Mouse (Mus musculus) C2C12 (cell line): ENCODE measurements at regions not wholly inside any gene's neighbourhood (a gene's known extent, or its start where the extent isn't known, plus 50 kb on each side); places are given as distances from the start of the nearest gene placed in this dataset.

ENCODE experiments used
- H3K27me3 ChIP-seq: one replicate; pipeline ENCODE4 v1.6.1; 2011; ENCODE audit not compliant: control insufficient read depth, insufficient read depth, insufficient read length
- H3K36me3 ChIP-seq: one replicate; pipeline ENCODE4 v1.6.1; 2011; ENCODE audit not compliant: control insufficient read depth, insufficient read depth
- H3K4me3 ChIP-seq: one replicate; pipeline ENCODE4 v1.5.1; 2011; ENCODE audit warnings: mild to moderate bottlenecking, control low read depth; ENCODE audit not compliant: poor library complexity, insufficient read depth, severe bottlenecking
- H3K79me2 ChIP-seq: one replicate; pipeline ENCODE4 v1.6.1; 2011; ENCODE audit not compliant: control insufficient read depth, insufficient read depth
- H3K79me3 ChIP-seq: one replicate; pipeline ENCODE4 v1.6.1; 2011; ENCODE audit warnings: low read depth, control low read depth
- H3ac ChIP-seq: one replicate; pipeline ENCODE3; 2011; ENCODE audit warnings: low read depth; ENCODE audit not compliant: control insufficient read depth, insufficient read length
- CEBPB ChIP-seq: IDR thresholded peaks from one replicate; pipeline ENCODE4 v1.6.1; 2011; ENCODE audit warnings: low read depth, mild to moderate bottlenecking, control low read depth, moderate library complexity
- CTCF ChIP-seq: IDR thresholded peaks from one replicate; pipeline ENCODE4 v1.5.1; 2011; ENCODE audit not compliant: control insufficient read depth, insufficient read depth, insufficient read length
- FOSL1 ChIP-seq: IDR thresholded peaks from one replicate; pipeline ENCODE4 v1.8.0; 2011; ENCODE audit warnings: mild to moderate bottlenecking, low read length; ENCODE audit not compliant: poor library complexity, insufficient read depth, severe bottlenecking
- MAX ChIP-seq: IDR thresholded peaks from one replicate; pipeline ENCODE4 v1.6.1; 2011; ENCODE audit warnings: mild to moderate bottlenecking, control low read depth
- MYOD1 ChIP-seq: IDR thresholded peaks from one replicate; pipeline ENCODE4 v1.6.1; 2011; ENCODE audit warnings: low read depth; ENCODE audit not compliant: control insufficient read depth, insufficient read length
- MYOG ChIP-seq: IDR thresholded peaks from one replicate; pipeline ENCODE4 v1.6.1; 2011; ENCODE audit not compliant: control insufficient read depth, insufficient read length; ENCODE audit errors: extremely low read depth
- USF1 ChIP-seq: IDR thresholded peaks from one replicate; pipeline ENCODE4 v1.6.1; 2011; ENCODE audit warnings: low read depth, mild to moderate bottlenecking, control low read depth, moderate library complexity

DNA sequence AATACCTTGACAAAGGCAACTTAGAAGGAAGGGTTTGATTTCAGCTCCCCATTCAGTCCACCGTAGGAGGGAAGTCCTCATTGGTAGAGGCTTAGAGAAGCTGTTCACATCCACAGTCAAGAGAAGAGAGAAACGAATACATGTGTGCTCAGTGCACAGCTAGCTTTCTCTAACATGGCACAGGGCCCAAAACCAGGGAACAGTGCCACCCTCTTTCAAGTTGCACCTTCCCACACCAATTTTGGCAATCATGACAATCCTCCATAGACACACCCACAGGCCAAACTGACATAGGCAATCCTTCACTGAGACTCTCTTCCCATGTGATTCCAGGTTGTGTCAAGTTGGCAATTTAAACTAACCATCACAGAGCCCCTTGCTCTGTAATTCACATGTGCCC is 193.4 kb upstream of the Zfp462 start:
- no peak overlapping the region for H3K4me3 ChIP-seq

DNA sequence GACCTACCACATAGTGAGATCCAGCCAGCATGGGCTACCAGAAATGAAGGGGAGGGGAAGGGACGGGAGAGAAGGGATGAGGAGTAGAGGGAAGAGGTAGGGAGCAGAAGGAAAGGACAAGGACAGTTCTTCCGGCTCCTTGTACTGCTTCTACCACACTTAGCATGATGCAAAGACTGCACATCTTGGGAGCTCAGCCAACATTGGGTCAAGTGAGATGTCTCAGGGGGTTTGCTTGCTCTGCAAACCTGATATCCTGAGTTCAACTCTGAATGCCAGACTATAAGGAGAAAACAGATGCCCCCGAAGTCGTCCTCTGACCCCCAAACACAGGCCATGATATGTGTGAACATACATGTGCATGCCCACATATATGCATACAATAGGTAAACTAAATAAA is 188.4 kb upstream of the Zfp462 start:
- Histone ChIP-seq H3ac (no peak overlapping the region), H3K27me3 (no peaks in the 10 kb centered on the region), H3K36me3 (no peaks in the 10 kb centered on the region), H3K79me2 (no peaks in the 10 kb centered on the region), H3K4me3 (no peak overlapping the region), H3K79me3 (no peaks in the 10 kb centered on the region)
- TF ChIP-seq FOSL1: no peak
- no peak for TF ChIP-seq MYOG
- TF ChIP-seq USF1: no peak
- no peak for TF ChIP-seq MAX
- TF ChIP-seq MYOD1: no peak
- TF ChIP-seq CTCF: no peak
- no peak for TF ChIP-seq CEBPB

More for the DNA sequence above, 193.4 kb upstream of the Zfp462 start:
- Histone ChIP-seq H3K36me3 (no peaks in the 10 kb centered on the region), H3K79me2 (no peaks in the 10 kb centered on the region), H3K27me3 (no peaks in the 10 kb centered on the region), H3ac (no peak overlapping the region), H3K79me3 (no peaks in the 10 kb centered on the region)
- TF ChIP-seq CTCF (no peak), MYOD1 (no peak), MYOG (no peak), USF1 (no peak), CEBPB (no peak), MAX (no peak), FOSL1 (no peak)

DNA sequence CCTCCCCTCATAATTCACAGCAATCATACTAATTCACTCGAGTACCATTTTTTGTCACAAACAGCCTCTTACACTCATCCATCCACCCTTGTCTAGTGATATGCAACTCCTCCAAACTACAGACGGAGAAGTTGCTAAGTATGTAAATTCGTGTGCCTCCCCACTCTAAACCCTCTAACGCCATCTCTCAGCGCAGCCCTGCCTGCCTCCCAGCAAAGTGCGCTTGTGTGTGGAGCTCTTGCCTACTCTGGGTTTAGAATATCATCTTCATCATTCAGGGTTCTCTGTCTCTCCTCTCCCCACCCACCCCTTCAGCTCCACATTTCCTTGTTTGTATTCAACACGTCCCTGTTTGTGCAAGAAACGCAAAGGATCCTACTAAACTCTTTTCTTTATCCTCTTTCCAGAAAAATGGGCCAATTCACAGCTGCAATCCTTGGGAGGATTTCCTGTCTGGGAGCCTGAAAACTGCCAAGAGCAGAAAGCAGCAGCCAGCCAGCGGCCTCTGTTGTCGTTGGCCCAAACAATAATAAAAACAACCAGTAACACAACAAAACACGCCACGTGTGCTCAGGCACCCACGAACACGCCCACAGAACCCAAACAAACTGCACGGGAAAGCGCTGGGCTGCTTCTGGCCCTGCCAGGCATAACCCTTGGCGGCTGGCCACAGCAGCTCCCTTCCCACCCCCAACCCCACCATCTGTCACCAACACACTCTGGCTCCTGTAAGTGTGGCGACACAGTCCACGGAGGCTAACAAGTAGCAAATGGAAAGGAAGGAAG is 186.9 kb upstream of the Zfp462 start:
- H3K79me3 ChIP-seq: no peaks in the 10 kb centered on the region
- TF ChIP-seq CEBPB (no peak), USF1 (no peak), MYOD1 (no peak), FOSL1 (no peak), CTCF (no peak), MYOG (no peak), MAX (no peak)
- no peaks in the 10 kb centered on the region for H3K36me3 ChIP-seq
- no peak overlapping the region for H3ac ChIP-seq
- no peaks in the 10 kb centered on the region for H3K79me2 ChIP-seq
- no peak overlapping the region for H3K4me3 ChIP-seq
- no peaks in the 10 kb centered on the region for H3K27me3 ChIP-seq

DNA sequence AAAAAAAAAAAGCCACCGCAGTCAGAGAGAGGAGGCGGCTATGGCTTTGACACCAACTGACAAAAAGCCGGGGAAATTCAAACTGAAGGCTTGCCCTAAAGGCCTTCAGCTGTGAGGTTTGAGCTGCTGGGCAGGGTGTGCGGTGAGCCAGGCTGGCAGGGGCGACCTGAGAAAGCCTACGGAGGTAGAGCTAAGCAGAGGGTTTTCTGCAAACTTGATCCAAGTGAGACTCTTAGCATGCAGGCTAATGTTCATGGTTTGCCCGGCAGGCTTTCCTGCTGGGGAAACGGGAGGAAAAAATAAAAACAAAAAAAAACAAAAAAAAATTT is 186.4 kb upstream of the Zfp462 start:
- TF ChIP-seq MAX (no peak), MYOG (no peak), USF1 (no peak), MYOD1 (no peak), FOSL1 (no peak), CEBPB (no peak), CTCF (no peak)
- Histone ChIP-seq H3K79me3 (no peaks in the 10 kb centered on the region), H3K27me3 (no peaks in the 10 kb centered on the region), H3K79me2 (no peaks in the 10 kb centered on the region), H3K36me3 (no peaks in the 10 kb centered on the region), H3ac (no peak overlapping the region), H3K4me3 (no peak overlapping the region)

DNA sequence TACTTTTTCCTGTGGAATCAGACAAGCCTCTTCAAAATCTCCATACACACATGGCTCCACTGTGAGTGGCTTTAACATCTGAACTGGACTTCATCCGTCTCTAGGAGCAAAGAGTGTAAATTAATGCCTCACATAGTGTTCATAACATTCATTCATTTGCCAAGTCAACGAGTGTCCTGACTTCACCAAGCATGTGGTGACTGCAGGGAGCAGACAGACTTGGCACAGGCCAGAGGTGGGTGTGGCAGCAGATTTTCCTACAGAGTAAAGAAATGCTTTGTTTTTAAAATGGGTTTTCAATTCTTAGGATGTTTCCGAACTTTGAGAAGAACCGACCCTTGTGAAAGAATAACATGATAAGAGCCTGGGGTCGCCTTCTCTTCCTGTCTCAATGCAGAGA is 183.6 kb upstream of the Zfp462 start:
- no peaks in the 10 kb centered on the region for H3K79me2 ChIP-seq
- no peaks in the 10 kb centered on the region for H3K79me3 ChIP-seq
- H3ac ChIP-seq: no peak overlapping the region
- H3K36me3 ChIP-seq: no peaks in the 10 kb centered on the region
- H3K27me3 ChIP-seq: no peaks in the 10 kb centered on the region
- H3K4me3 ChIP-seq: no peak overlapping the region
- no peak for TF ChIP-seq CTCF
- TF ChIP-seq MYOG: no peak
- TF ChIP-seq CEBPB: no peak
- TF ChIP-seq MAX: no peak
- TF ChIP-seq USF1: no peak
- TF ChIP-seq MYOD1: no peak
- no peak for TF ChIP-seq FOSL1

DNA sequence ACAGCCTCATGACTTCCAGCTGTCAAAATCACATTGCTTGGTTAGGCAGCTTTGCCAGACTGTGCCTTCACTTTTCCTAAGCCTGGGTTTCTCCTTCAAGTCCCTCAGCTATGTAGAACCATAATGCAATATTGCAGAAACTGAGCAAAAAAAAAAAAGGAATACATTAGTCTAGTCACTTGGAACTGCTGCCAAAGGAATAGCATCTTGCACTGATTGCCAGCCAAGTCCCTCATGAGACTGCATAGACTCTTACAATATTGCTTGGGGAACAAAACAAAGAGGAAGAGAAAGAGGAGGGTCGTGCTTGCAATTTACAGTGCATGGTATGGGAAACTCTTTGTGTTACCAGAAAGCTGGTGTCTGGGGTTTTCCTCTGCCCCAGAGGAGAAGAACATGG is 179.8 kb upstream of the Zfp462 start:
- Histone ChIP-seq H3K4me3 (no peak overlapping the region), H3K27me3 (no peaks in the 10 kb centered on the region), H3ac (no peak overlapping the region), H3K36me3 (no peaks in the 10 kb centered on the region), H3K79me2 (no peaks in the 10 kb centered on the region), H3K79me3 (no peaks in the 10 kb centered on the region)
- no peak for TF ChIP-seq CTCF
- no peak for TF ChIP-seq MAX
- TF ChIP-seq FOSL1: no peak
- TF ChIP-seq CEBPB: no peak
- TF ChIP-seq MYOD1: no peak
- TF ChIP-seq USF1: no peak
- no peak for TF ChIP-seq MYOG
